Mouse (Mus musculus): ENCODE data around the gene Gkn1. TPM values are rescaled to one million over a fixed set of nuclear protein-coding genes. Genes with fewer than 3 reads are reported as not detected.

The Gkn1 gene
- polyA plus RNA-seq, 1 experiment from 2014 or later = not detected

DNA sequence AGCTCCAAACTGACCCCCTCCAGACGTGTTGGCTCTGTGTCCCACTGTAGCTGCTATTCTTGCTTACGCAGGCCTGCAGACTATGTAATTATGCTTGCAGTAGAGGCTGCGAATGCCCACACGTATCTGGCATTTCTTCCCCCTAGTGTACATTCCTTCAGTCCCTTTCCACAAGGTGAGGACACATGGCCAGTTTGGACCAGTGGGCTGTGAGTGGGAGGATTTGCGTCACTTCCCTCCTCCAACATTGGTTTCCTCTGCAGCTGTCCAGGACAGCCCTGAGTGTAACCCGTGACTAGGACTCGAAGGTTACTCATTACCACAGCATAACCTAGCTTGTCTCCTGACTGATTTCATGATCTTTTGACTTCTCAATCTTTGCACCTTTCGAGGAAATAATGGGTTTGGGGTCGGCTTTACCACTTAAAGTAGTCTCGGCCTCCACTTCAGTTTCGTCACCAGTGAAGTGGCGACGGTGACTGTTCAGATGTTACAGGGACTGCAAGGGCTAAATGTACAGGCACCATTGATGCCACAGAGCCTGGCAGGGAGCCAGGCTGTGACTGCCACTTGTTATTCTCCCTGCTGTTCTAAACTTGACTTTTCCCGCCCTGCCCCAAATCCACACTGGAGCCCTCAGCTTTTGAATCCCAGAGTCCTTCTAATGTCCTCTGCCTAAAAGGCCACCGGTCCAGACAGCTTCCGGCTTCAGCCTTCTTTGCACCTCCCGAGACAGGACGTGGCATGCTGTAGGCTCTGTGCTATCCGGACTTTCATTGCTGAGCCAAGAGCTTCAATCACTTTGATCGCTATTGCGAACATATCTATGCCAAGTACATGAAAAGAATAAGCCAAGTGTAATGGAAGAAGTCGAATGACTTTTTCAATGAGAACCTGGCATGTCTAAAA is 22.2 kb downstream of the Gkn1 start:
- Histone ChIP-seq H3K27me3 (ENCODE audit: insufficient read depth, low read length) (0 out of 2 replicates have a peak, but pooled peaks cover 2% of the 10 kb centered on the region), H3K4me2 (ENCODE audit: low read depth, low read length) (no peak overlapping the region), H3K27ac (ENCODE audit: low read depth) (no peak overlapping the region), H3K4me3 (ENCODE audit: low read depth, low read length) (no peak overlapping the region), H3K4me1 (ENCODE audit: insufficient read depth) (peaks cover 5% of the 10 kb centered on the region; the same call in 1 of the 2 replicates), H3K36me3 (replicated peaks; ENCODE audit: insufficient read depth, low read length) (no peaks in the 10 kb centered on the region), H3K9me3 (ENCODE audit: low read length) (no peaks in the 10 kb centered on the region), H3K9ac (replicated peaks) (no peak overlapping the region)
- peak; percentile 34 for DNase-seq
- no peak for TF ChIP-seq CTCF (IDR thresholded peaks at IDR 0.05; ENCODE audit: low read depth)
- TF ChIP-seq EP300 (IDR thresholded peaks at IDR 0.05; ENCODE audit: low read depth) = no peak
- peak; percentile 99 for ATAC-seq
- WGBS (ENCODE audit: insufficient replicate concordance) = 68% methylated on average over 22 of the region's 22 CpGs

- H3K4me3 ChIP-seq (ENCODE audit: low read depth, low read length) = no peak overlapping the region
- no peaks in the 10 kb centered on the region for H3K36me3 ChIP-seq (replicated peaks; ENCODE audit: insufficient read depth, low read length)
- peaks cover 5% of the 10 kb centered on the region; the same call in 1 of the 2 replicates for H3K4me1 ChIP-seq (ENCODE audit: insufficient read depth)
- no peaks in the 10 kb centered on the region for H3K9me3 ChIP-seq (ENCODE audit: low read length)
- H3K4me2 ChIP-seq (ENCODE audit: low read depth, low read length) = no peak overlapping the region
- TF ChIP-seq EP300 (IDR thresholded peaks at IDR 0.05; ENCODE audit: low read depth) (no peak), CTCF (IDR thresholded peaks at IDR 0.05; ENCODE audit: low read depth) (no peak)
- ATAC-seq (no peak), DNase-seq (no peak)
- H3K9ac ChIP-seq (replicated peaks) = no peak overlapping the region
- H3K27ac ChIP-seq (ENCODE audit: low read depth) = no peak overlapping the region
- 80% methylated on average over 2 of the region's 2 CpGs for WGBS (ENCODE audit: insufficient replicate concordance)
- no peaks in the 10 kb centered on the region for H3K27me3 ChIP-seq (ENCODE audit: insufficient read depth, low read length)
These were observed 23.8 kb downstream of the Gkn1 start for GRCm38 (mm10) chr6:87326932-87327331.

DNA sequence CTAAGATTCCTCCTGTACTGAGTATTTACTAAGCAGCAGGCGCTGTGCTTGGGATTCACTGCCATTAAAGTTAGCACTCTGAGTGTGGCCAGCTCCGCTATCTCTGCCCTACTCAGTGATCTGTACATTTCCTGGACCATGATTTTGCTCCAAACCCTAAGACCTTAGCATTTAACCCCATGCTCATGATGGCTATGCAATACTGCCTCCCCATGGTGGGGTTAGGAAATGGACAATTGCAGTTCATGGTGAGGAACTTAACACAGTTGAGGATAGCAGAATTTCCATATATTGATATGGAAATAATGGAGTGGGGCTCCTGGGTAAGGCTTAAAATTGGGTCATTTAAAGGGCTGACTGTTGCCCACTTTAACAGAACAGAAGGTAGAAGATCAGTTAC is 27.4 kb downstream of the Gkn1 start:
- Histone ChIP-seq H3K9ac (replicated peaks) (no peak overlapping the region), H3K4me2 (ENCODE audit: low read depth, low read length) (no peak overlapping the region), H3K27ac (ENCODE audit: low read depth) (no peak overlapping the region), H3K36me3 (replicated peaks; ENCODE audit: insufficient read depth, low read length) (no peaks in the 10 kb centered on the region), H3K27me3 (ENCODE audit: insufficient read depth, low read length) (no peaks in the 10 kb centered on the region), H3K9me3 (ENCODE audit: low read length) (no peaks in the 10 kb centered on the region), H3K4me3 (ENCODE audit: low read depth, low read length) (no peak overlapping the region), H3K4me1 (ENCODE audit: insufficient read depth) (no peaks in the 10 kb centered on the region; the same call in 1 of the 2 replicates)
- no peak for ATAC-seq
- peak; percentile 39 for DNase-seq
- WGBS (ENCODE audit: insufficient replicate concordance) = 58% methylated on average over 2 of the region's 2 CpGs
- TF ChIP-seq CTCF (IDR thresholded peaks at IDR 0.05; ENCODE audit: low read depth) = peak; percentile 85
- no peak for TF ChIP-seq EP300 (IDR thresholded peaks at IDR 0.05; ENCODE audit: low read depth)

DNA sequence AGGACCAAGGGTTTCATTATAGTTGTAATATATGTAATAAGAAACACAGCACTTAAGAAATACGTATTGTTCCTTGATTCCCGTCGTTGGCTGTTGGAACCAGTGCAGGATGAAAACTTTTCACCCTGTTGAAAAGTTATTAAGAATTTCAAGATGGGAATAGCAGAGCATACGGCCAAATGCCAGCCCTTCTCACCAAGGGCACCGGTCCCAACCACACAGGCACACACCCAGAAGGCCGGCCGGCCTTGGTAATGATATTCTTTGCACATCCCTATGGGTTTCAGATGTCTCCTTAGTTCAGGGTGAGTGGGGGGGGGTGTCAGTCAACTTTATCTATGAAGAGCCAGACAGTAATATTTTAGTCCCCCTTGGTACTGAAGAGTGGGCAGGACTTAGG is 32.1 kb downstream of the Gkn1 start:
- Histone ChIP-seq H3K4me2 (ENCODE audit: low read depth, low read length) (no peak overlapping the region), H3K9ac (replicated peaks) (no peak overlapping the region), H3K36me3 (replicated peaks; ENCODE audit: insufficient read depth, low read length) (no peaks in the 10 kb centered on the region), H3K27me3 (ENCODE audit: insufficient read depth, low read length) (no peaks in the 10 kb centered on the region), H3K9me3 (ENCODE audit: low read length) (no peaks in the 10 kb centered on the region), H3K27ac (ENCODE audit: low read depth) (no peak overlapping the region), H3K4me1 (ENCODE audit: insufficient read depth) (no peaks in the 10 kb centered on the region), H3K4me3 (ENCODE audit: low read depth, low read length) (no peak overlapping the region)
- 90% methylated on average over 7 of the region's 7 CpGs for WGBS (ENCODE audit: insufficient replicate concordance)
- no peak for ATAC-seq
- TF ChIP-seq CTCF (IDR thresholded peaks at IDR 0.05; ENCODE audit: low read depth) (no peak), EP300 (IDR thresholded peaks at IDR 0.05; ENCODE audit: low read depth) (no peak)
- no peak for DNase-seq

DNA sequence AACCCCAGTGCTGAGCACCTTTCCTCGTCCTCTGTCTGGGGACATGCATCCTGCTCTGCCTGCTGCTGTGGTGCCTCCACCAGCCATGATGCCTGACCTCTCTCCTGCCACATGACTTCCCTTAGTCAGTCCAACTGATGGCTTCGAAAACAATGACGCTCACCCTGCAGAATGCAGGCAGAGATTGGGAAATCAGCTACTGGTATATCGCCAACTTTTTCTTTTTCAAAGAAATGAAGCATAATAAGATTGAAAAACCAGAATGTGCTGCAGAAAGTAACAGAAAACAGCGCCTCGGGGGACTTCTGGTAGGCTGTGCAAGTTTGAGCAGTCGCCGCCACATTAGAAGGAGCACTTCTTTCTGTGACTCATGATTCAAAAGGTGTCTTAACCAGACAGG is 33.8 kb downstream of the Gkn1 start:
- WGBS (ENCODE audit: insufficient replicate concordance) = 74% methylated on average over 8 of the region's 8 CpGs
- no peak for DNase-seq
- no peaks in the 10 kb centered on the region for H3K36me3 ChIP-seq (replicated peaks; ENCODE audit: insufficient read depth, low read length)
- H3K9ac ChIP-seq (replicated peaks) = no peak overlapping the region
- no peak overlapping the region for H3K4me2 ChIP-seq (ENCODE audit: low read depth, low read length)
- ATAC-seq = no peak
- no peak for TF ChIP-seq EP300 (IDR thresholded peaks at IDR 0.05; ENCODE audit: low read depth)
- no peak for TF ChIP-seq CTCF (IDR thresholded peaks at IDR 0.05; ENCODE audit: low read depth)
- no peaks in the 10 kb centered on the region for H3K4me1 ChIP-seq (ENCODE audit: insufficient read depth)
- no peak overlapping the region for H3K4me3 ChIP-seq (ENCODE audit: low read depth, low read length)
- no peak overlapping the region for H3K27ac ChIP-seq (ENCODE audit: low read depth)
- H3K9me3 ChIP-seq (ENCODE audit: low read length) = no peaks in the 10 kb centered on the region
- H3K27me3 ChIP-seq (ENCODE audit: insufficient read depth, low read length) = no peaks in the 10 kb centered on the region

DNA sequence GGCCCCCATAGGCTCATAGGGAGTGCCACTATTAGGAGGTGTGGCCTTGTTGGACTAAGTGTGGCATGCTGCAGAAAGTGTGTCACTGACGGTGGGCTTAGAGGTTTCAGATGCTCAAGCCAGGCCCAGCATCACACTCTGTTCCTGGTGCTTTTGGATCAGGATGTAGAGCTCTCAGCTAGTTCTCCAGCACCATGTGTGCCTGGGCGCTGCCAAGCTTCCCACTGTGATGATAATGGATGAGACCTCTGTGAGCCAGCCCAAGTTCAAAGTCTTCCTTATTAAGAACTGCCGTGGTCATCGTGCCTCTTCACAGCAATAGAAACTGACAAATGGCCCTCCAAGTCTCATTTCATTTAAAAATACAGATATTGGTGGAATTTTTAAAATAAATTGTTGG is 38.0 kb downstream of the Gkn1 start:
- H3K27ac ChIP-seq (ENCODE audit: low read depth) = no peak overlapping the region
- DNase-seq (no peak), ATAC-seq (no peak)
- H3K4me3 ChIP-seq (ENCODE audit: low read depth, low read length) = no peak overlapping the region
- H3K4me2 ChIP-seq (ENCODE audit: low read depth, low read length) = no peak overlapping the region
- H3K36me3 ChIP-seq (replicated peaks; ENCODE audit: insufficient read depth, low read length) = no peaks in the 10 kb centered on the region
- no peaks in the 10 kb centered on the region for H3K4me1 ChIP-seq (ENCODE audit: insufficient read depth)
- 68% methylated on average over 4 of the region's 4 CpGs for WGBS (ENCODE audit: insufficient replicate concordance)
- H3K9ac ChIP-seq (replicated peaks) = no peak overlapping the region
- H3K27me3 ChIP-seq (ENCODE audit: insufficient read depth, low read length) = no peaks in the 10 kb centered on the region
- H3K9me3 ChIP-seq (ENCODE audit: low read length) = no peaks in the 10 kb centered on the region
- TF ChIP-seq CTCF (IDR thresholded peaks at IDR 0.05; ENCODE audit: low read depth) = no peak
- no peak for TF ChIP-seq EP300 (IDR thresholded peaks at IDR 0.05; ENCODE audit: low read depth)

Data from liver, postnatal 0 days (tissue).